Mouse (Mus musculus) lung, postnatal 25 days (tissue): ENCODE results near the gene Ube2r2.

Experiments used
- DNase-seq: peaks from one replicate; pipeline ENCODE4 v3.0.0; 2022; ENCODE audit warnings: low spot score

The Ube2r2 gene

DNA sequence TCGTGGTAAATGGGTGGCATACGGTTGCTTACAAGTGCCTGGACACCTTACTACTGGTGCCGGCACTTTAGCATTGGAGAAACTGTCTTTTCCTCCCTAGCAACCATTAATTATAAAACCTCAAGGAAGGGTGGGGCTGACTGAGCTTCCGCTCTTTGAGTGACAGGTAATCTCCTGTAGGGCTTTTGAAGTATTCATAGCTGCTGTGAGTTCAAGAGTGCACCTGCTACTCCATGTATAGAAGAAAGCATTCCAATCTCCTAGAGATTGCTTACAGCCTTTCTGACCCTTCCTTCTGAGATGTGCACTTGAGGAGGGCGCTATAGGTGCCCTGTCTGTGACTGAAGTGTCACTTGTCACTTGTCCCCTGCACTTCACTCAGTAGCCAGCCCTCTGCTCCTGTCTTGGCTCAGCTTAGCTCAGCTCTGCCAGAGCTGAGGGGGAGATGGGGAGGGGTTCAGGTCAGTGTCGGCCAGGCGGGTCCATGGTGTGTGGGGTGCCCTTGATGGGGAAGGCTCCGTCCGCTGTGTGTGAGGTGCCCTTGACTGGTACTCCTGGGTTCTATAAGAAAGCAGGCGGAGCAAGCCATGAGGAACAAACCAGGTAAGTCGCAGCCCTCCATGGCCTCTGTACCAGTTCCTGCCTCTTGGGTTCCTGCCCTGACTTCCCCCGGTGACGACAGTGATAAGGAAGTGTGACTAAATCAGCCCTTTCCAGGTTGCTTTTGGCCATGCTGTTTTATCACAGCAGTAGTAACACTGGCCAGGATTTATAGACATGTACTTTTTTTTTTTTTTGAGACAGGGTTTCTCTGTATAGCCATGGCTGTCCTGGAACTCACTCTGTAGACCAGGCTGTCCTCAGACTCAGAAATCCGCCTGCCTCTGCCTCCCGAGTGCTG is 44.5 kb downstream of the Ube2r2 start:
- DNase-seq = no peak

GRCm38 (mm10) chr4:41189809-41190208 is 54.3 kb downstream of the Ube2r2 start:
- no peak for DNase-seq

DNA sequence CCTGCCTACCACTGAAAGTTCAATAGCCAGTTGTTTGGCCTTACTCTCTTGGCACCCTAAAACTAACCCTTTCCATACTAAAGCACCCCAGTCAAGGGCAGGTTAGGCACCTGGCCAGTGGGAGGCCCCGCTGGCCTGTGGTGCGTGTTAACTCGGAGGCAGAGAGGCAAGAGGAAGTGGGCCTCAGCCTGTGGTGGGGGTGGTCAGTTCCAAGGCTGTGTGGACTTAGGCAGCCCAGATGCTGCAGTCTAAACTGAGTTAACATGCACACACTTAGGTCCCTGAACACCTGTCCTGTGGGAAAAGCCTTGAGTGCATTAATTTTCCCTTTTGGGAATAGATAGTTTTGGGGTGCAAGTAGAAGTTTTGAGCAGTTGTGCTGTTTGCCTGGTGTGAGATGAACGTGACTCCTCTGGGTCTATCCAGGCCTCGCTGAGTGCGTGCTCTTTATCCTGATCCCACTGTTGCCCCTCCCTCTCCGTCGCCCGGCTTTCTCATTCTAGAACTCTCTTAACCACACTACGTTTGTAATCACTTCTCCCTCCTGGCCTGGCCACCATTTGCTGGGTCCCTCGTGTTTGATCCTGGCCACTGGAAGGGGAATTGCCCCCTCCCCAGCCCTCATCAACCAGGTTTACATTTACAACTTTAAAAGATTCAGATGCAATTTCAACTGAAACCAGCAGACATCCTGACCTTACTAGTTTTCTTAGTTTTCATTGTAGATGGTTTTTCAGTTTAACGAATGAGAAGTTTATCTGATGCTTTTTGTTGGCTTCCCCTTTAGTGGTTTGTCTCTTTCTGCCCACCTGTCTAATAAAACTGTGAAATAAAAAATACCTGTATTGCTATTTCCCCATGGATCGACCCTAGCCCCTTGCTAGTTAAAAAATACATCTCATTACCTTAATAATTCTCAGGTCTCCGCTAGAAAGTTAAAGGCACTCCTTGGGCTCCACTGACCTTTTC is 57.3 kb downstream of the Ube2r2 start:
- DNase-seq = no peak

- DNase-seq = no peak
Observed at GRCm38 (mm10) chr4:41195328-41195727, 59.8 kb downstream of the Ube2r2 start.

DNA sequence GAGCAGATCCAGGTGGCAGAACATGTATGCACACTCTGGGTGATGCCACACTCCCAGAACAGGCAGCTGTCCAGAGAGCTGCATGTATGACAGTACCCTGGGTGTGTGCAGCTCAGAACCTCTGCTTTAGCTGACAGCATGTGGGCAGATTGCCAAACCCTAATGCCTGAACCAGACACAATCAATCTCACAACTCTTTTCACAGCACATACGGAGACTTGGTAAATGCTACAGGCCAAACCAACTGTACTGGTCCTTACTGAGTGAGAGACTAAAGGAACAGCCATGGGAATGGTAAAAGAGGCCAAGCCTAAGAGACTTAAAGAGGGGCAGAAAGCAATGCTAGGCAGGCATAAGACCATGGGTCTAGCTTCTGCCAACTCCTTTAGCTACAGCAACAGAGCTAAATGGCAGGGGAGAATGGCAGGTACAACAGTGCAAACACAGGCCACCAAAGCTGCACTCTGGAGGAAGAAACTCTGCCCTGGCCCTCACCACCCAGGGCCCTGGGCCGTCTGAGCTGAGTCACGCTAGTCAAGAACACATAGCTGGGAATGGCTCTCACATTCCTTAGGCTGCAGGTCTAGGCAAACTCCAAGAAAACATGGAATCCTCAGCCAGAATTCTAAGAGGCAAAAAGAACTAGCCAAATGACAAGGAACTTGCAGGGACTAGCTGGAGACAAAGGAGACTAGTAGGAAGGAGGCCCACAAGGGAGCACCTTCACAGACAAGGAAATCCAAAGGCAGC is 61.5 kb downstream of the Ube2r2 start:
- peak; percentile 11 for DNase-seq

GRCm38 (mm10) chr4:41202135-41202534 is 66.6 kb downstream of the Ube2r2 start:
- DNase-seq = no peak

- no peak for DNase-seq
Observed at GRCm38 (mm10) chr4:41205751-41206150, 70.2 kb downstream of the Ube2r2 start.

DNA sequence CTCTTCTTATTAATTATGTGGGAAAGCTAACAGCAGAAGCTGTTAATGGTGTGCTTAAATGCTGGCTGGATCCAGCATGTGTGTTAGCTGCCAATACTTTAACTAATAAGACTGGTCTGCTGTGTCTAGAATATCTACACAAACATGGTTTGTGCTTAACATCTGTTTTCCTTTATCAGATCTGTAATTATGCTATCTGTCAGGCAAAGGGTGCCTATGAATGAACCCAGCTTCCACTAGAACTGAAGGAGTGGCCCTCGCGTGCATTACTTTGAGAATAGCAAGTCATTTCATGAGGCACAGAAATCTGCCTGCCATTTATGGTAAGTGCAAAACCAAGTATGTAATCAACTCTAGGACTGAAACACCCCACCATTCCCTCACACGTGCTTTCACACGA is 72.5 kb downstream of the Ube2r2 start:
- DNase-seq = peak; percentile 6

- DNase-seq = peak; percentile 13
Observed at GRCm38 (mm10) chr4:41225412-41225811, 89.9 kb downstream of the Ube2r2 start.

GRCm38 (mm10) chr4:41226351-41226750 is 90.8 kb downstream of the Ube2r2 start:
- peak; percentile 28 for DNase-seq

DNA sequence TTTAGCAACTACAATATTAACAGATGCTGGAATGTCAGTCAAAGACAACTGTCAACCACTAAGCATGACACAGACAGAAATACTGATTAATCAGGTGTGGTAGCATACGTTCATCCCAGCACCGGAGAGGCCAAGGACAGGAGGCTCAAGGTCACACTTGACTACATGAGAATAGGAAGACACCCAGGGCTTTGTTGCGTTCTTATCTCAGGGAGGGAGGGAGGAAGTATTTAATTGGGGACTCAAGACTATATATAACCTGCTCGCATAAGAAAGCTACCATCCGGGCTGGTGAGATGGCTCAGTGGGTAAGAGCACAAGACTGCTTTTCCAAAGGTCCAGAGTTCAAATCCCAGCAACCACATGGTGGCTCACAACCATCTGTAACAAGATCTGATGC is 100.1 kb downstream of the Ube2r2 start:
- no peak for DNase-seq

DNA sequence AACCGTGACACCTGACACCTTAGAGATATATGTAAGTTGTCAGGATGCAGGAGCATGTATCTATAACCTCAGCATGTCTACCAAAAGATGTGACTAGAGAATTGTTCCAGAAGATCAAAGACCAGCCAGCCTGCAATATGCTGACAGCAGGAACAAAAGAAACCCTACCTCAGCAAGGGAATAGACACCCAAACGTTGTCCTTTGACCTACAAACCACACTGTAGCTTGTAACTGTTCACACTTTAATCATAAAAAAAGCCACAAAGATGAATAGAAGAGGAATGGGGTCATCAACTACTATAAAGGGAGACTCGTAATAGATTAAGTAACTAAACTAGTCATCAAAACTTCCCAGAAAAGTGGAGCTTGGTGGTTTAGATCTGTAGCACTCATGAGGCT is 105.4 kb downstream of the Ube2r2 start:
- DNase-seq = no peak
